Mouse (Mus musculus): ENCODE data around the gene Ppa2.

DNA sequence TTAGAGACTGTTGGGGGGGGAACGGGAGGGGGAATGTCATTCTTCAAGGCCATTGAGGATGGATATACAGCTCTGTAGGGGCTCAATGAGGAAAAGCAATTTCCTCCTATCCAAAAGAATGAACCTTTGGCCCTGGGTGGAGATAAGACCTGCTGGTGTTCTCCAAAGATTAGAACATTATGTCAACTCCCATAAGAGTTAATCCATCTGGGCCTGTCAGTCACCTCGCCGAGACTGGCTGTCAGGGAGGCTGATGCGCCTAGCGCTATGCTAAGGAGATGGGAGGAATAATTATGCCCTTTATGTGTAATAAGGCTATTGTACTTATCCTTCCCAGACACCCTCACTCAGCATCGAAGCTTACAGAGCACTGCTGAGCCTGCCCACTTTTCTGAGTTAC, 2.9 kb downstream of the Ppa2 start:
- no peak for TF ChIP-seq EP300 (IDR thresholded peaks at IDR 0.05)
- no peak for TF ChIP-seq CTCF (IDR thresholded peaks at IDR 0.05)
